Mouse (Mus musculus) small intestine, adult 2 months (tissue): ENCODE measurements around the gene Commd6.

Experiments
- CTCF ChIP-seq: fragments of 200-500 bp; IDR thresholded peaks from 2 replicates; pipeline ENCODE4 v1.5.1; 2012; ENCODE audit warnings: low read depth, mild to moderate bottlenecking, control low read depth, inconsistent platforms, low read length, moderate library complexity, mixed read lengths; ENCODE audit not compliant: insufficient replicate concordance, insufficient read length; ENCODE audit errors: extremely low read depth
- POLR2A ChIP-seq: fragments of 200-500 bp; IDR thresholded peaks from 2 replicates; pipeline ENCODE4 v1.6.1; 2012; ENCODE audit warnings: low read depth, mild to moderate bottlenecking, control low read depth, inconsistent platforms, low read length, moderate library complexity

DNA sequence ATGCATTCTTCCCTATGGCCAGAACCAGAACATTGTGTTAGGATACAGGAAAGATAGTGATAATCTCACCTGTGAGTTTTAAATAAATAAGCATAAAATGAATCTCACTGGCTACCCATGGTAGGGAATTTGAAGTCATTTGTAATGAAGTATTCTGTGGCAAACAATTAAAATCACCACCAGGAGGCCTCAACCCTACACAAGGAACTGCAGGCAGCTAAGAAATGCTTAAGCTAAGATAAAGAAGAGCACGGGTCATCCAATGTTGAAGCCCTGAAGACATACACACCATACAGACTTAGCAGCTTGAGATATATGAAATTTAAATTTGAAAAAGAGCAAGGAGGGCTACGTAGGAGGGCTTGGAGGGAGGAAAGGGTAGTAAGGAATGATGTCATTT lies 34.6 kb downstream of the Commd6 start:
- TF ChIP-seq CTCF: no peak
- TF ChIP-seq POLR2A: no peak
